Mouse (Mus musculus): ENCODE measurements at regions not wholly inside any gene's neighbourhood (a gene's known extent, or its start where the extent isn't known, plus 50 kb on each side); places are given as distances from the start of the nearest gene placed in this dataset.

- WGBS, result 73% methylated on average over 3 of the region's 3 CpGs
- Histone ChIP-seq H3K4me3 (no peak overlapping the region), H3K9me3 (replicated peaks) (no peaks in the 10 kb centered on the region), H3K4me2 (no peak overlapping the region), H3K36me3 (no peaks in the 10 kb centered on the region), H3K4me1 (replicated peaks) (no peaks in the 10 kb centered on the region), H3K27ac (ENCODE audit: poor library complexity, severe bottlenecking) (no peak overlapping the region), H3K9ac (no peak overlapping the region), H3K27me3 (replicated peaks) (no peaks in the 10 kb centered on the region)
- no peak for ATAC-seq (ENCODE audit: insufficient number of reproducible peaks, low FRiP score)
Measured at GRCm38 (mm10) chr17:65113121-65113520, 277.2 kb upstream of the 4930583I09Rik start.

- Histone ChIP-seq H3K4me3 (no peak overlapping the region), H3K36me3 (no peaks in the 10 kb centered on the region), H3K9me3 (replicated peaks) (peaks cover 4% of the 10 kb centered on the region), H3K9ac (no peak overlapping the region), H3K27me3 (replicated peaks) (no peaks in the 10 kb centered on the region), H3K27ac (ENCODE audit: poor library complexity, severe bottlenecking) (no peak overlapping the region), H3K4me2 (no peak overlapping the region), H3K4me1 (replicated peaks) (0 out of 2 replicates have a peak, but pooled peaks cover 7% of the 10 kb centered on the region)
- 83% methylated on average over 2 of the region's 2 CpGs for WGBS
- no peak for ATAC-seq (ENCODE audit: insufficient number of reproducible peaks, low FRiP score)
Measured at GRCm38 (mm10) chr17:65105622-65106021, 269.8 kb upstream of the 4930583I09Rik start.

GRCm38 (mm10) chr17:65101157-65101556, 265.3 kb upstream of the 4930583I09Rik start:
- Histone ChIP-seq H3K4me1 (replicated peaks) (peaks cover 16% of the 10 kb centered on the region), H3K27ac (ENCODE audit: poor library complexity, severe bottlenecking) (peak overlapping the region; percentile 95), H3K9me3 (replicated peaks) (peaks cover 4% of the 10 kb centered on the region), H3K9ac (no peak overlapping the region), H3K36me3 (no peaks in the 10 kb centered on the region), H3K27me3 (replicated peaks) (no peaks in the 10 kb centered on the region), H3K4me3 (0 out of 2 replicates have a peak overlapping the region, but pooled peaks have one; percentile 4), H3K4me2 (peak overlapping the region; percentile 49)
- WGBS, result 31% methylated on average over 6 of the region's 6 CpGs
- ATAC-seq (ENCODE audit: insufficient number of reproducible peaks, low FRiP score), result peak; percentile 79; the same call in 1 of the 2 replicates

GRCm38 (mm10) chr17:65082249-65082648, 246.4 kb upstream of the 4930583I09Rik start:
- Histone ChIP-seq H3K27ac (ENCODE audit: poor library complexity, severe bottlenecking) (no peak overlapping the region), H3K9me3 (replicated peaks) (no peaks in the 10 kb centered on the region), H3K4me3 (no peak overlapping the region), H3K36me3 (no peaks in the 10 kb centered on the region), H3K4me2 (no peak overlapping the region), H3K4me1 (replicated peaks) (no peaks in the 10 kb centered on the region), H3K27me3 (replicated peaks) (no peaks in the 10 kb centered on the region), H3K9ac (no peak overlapping the region)
- ATAC-seq (ENCODE audit: insufficient number of reproducible peaks, low FRiP score), result no peak
- 87% methylated on average over 8 of the region's 8 CpGs for WGBS

DNA sequence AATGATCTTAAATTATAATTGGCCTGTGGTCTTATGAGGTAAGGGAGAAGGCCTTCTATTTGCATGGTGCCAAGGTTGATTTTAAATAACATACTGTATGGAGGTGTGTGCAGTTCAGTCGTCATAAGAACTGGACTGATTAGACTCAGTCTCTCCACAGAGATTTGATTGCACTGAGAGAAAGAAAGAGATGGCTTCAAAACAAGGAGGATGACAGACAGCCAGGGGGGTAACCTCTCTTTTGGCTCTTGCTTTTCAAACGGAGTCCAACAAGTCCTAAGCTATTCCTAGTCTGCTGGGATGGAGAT, 245.9 kb upstream of the 4930583I09Rik start:
- no peak overlapping the region for H3K4me3 ChIP-seq
- no peak for ATAC-seq (ENCODE audit: insufficient number of reproducible peaks, low FRiP score)

GRCm38 (mm10) chr17:65081072-65081778, 245.4 kb upstream of the 4930583I09Rik start:
- no peaks in the 10 kb centered on the region for H3K9me3 ChIP-seq (replicated peaks)
- ATAC-seq (ENCODE audit: insufficient number of reproducible peaks, low FRiP score), result no peak
- H3K9ac ChIP-seq, result no peak overlapping the region
- no peaks in the 10 kb centered on the region for H3K36me3 ChIP-seq
- no peaks in the 10 kb centered on the region for H3K27me3 ChIP-seq (replicated peaks)
- WGBS, result 63% methylated on average over 9 of the region's 9 CpGs
- no peak overlapping the region for H3K4me2 ChIP-seq
- no peaks in the 10 kb centered on the region for H3K4me1 ChIP-seq (replicated peaks)
- no peak overlapping the region for H3K27ac ChIP-seq (ENCODE audit: poor library complexity, severe bottlenecking)
- no peak overlapping the region for H3K4me3 ChIP-seq

More for the DNA sequence above, 245.9 kb upstream of the 4930583I09Rik start:
- Histone ChIP-seq H3K9me3 (replicated peaks) (no peaks in the 10 kb centered on the region), H3K27me3 (replicated peaks) (no peaks in the 10 kb centered on the region), H3K27ac (ENCODE audit: poor library complexity, severe bottlenecking) (no peak overlapping the region), H3K4me2 (no peak overlapping the region), H3K36me3 (no peaks in the 10 kb centered on the region), H3K4me1 (replicated peaks) (no peaks in the 10 kb centered on the region), H3K9ac (no peak overlapping the region)
- WGBS, result 47% methylated on average over 2 of the region's 2 CpGs

- ATAC-seq (ENCODE audit: insufficient number of reproducible peaks, low FRiP score), result no peak
- no peaks in the 10 kb centered on the region for H3K4me1 ChIP-seq (replicated peaks)
Measured at GRCm38 (mm10) chr17:65074878-65075277, 239.0 kb upstream of the 4930583I09Rik start.

DNA sequence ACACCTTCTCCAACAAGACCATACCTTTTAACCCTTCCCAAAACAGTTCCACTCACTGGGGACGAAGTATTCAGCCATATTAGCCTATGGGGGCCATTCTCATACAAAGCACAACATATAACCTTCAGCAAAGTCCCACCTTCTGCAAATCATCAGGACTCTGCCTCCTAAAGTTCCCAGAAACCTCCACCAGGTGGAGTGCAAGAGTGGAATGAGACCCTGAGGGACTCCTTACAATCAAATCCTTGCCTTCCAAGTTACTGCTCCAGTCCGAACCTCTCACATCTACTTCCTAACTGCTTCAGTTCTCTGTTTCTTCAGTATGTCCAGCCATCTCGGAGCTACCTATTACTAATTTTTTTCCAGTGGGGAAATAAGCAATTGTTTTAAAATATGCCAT, 235.2 kb upstream of the 4930583I09Rik start:
- Histone ChIP-seq H3K36me3 (no peaks in the 10 kb centered on the region), H3K4me1 (replicated peaks) (no peaks in the 10 kb centered on the region), H3K4me2 (no peak overlapping the region), H3K9me3 (replicated peaks) (no peaks in the 10 kb centered on the region), H3K4me3 (no peak overlapping the region), H3K9ac (no peak overlapping the region), H3K27me3 (replicated peaks) (no peaks in the 10 kb centered on the region), H3K27ac (ENCODE audit: poor library complexity, severe bottlenecking) (no peak overlapping the region)
- ATAC-seq (ENCODE audit: insufficient number of reproducible peaks, low FRiP score), result no peak
- WGBS, result 46% methylated on average over 3 of the region's 3 CpGs

More at GRCm38 (mm10) chr17:65074878-65075277, 239.0 kb upstream of the 4930583I09Rik start:
- Histone ChIP-seq H3K4me2 (no peak overlapping the region), H3K9me3 (replicated peaks) (no peaks in the 10 kb centered on the region), H3K4me3 (no peak overlapping the region), H3K27me3 (replicated peaks) (no peaks in the 10 kb centered on the region), H3K27ac (ENCODE audit: poor library complexity, severe bottlenecking) (no peak overlapping the region), H3K36me3 (no peaks in the 10 kb centered on the region), H3K9ac (no peak overlapping the region)
- WGBS, result 86% methylated on average over 4 of the region's 4 CpGs

DNA sequence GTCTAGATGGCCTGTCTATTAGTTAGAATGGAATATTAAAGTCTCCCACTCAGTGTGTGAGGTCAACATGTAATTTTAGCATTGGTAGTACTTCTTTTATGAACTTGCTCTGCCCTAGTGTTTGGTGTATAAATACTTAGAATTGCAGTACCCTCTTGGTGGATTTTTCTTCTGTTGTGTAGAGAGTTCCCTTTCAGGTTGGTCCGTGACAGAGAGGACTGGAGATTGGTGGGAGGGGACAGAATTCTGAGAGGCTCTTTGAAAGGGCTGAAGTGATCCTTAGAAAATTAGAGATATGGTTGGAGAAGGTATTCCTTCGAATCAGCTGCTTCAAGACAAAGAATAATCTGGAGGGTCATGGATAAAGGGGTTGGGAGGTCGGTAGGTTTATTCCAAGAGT, 230.3 kb upstream of the 4930583I09Rik start:
- no peaks in the 10 kb centered on the region for H3K9me3 ChIP-seq (replicated peaks)
- no peaks in the 10 kb centered on the region for H3K27me3 ChIP-seq (replicated peaks)
- no peaks in the 10 kb centered on the region for H3K36me3 ChIP-seq
- H3K4me2 ChIP-seq, result no peak overlapping the region
- H3K9ac ChIP-seq, result no peak overlapping the region
- WGBS, result 55% methylated on average over 3 of the region's 3 CpGs
- H3K4me3 ChIP-seq, result no peak overlapping the region
- no peaks in the 10 kb centered on the region for H3K4me1 ChIP-seq (replicated peaks)
- ATAC-seq (ENCODE audit: insufficient number of reproducible peaks, low FRiP score), result no peak
- no peak overlapping the region for H3K27ac ChIP-seq (ENCODE audit: poor library complexity, severe bottlenecking)

- Histone ChIP-seq H3K4me3 (no peak overlapping the region), H3K4me2 (no peak overlapping the region), H3K27me3 (replicated peaks) (no peaks in the 10 kb centered on the region), H3K27ac (ENCODE audit: poor library complexity, severe bottlenecking) (no peak overlapping the region), H3K9ac (no peak overlapping the region), H3K4me1 (replicated peaks) (no peaks in the 10 kb centered on the region), H3K9me3 (replicated peaks) (no peaks in the 10 kb centered on the region), H3K36me3 (no peaks in the 10 kb centered on the region)
- ATAC-seq (ENCODE audit: insufficient number of reproducible peaks, low FRiP score), result no peak
- WGBS, result 69% methylated on average over 4 of the region's 4 CpGs
Measured at GRCm38 (mm10) chr17:65056059-65056458, 220.2 kb upstream of the 4930583I09Rik start.

DNA sequence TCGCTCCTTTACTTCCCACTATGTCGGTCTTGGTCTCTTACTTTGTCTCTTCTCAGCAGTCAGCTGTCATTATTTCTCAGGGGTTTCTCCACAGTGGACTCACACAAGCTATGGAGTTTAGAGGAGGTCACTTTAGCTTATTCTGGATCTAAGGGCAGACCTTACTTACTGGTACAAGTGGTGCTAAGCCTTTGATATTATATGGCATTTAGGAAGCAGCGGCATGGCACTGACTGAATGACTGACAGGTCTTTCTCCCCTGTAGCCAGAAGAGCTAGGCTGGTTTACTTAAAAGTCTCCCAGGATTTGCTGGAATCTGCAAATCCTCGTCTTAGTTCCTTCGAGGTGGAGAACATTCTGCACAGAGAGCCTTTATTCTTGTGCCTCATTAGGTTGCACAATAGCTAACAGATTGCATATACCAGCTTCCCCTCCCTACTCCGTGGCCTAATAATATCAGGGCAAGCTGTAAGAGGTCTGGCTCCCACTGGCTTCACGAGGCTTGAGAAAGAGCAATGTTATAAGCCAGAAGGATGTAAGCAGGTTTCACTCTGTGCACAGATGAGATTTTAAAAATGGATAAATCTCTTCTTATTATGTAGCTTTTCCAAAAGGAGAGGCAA, 214.1 kb upstream of the 4930583I09Rik start:
- WGBS, result 68% methylated on average over 7 of the region's 7 CpGs
- no peaks in the 10 kb centered on the region for H3K36me3 ChIP-seq
- no peaks in the 10 kb centered on the region for H3K4me1 ChIP-seq (replicated peaks)
- ATAC-seq (ENCODE audit: insufficient number of reproducible peaks, low FRiP score), result no peak
- no peaks in the 10 kb centered on the region for H3K27me3 ChIP-seq (replicated peaks)
- H3K27ac ChIP-seq (ENCODE audit: poor library complexity, severe bottlenecking), result no peak overlapping the region
- H3K4me3 ChIP-seq, result no peak overlapping the region
- no peak overlapping the region for H3K4me2 ChIP-seq
- H3K9me3 ChIP-seq (replicated peaks), result 0 out of 2 replicates have a peak, but pooled peaks cover 3% of the 10 kb centered on the region
- H3K9ac ChIP-seq, result no peak overlapping the region

All from heart, embryonic 12.5 days (tissue).